Mouse (Mus musculus): ENCODE data around the gene Hspa8.
"Not testable (repeated sequence)": the region's sequence is repeated elsewhere in the genome, so short reads cannot be mapped to it uniquely, and the experiment has no call there.

Hspa8 gene

GRCm38 (mm10) chr9:40784374-40784967, 16.3 kb upstream of the Hspa8 start:
- DNase-seq (ENCODE audit: low spot score): no peak

- no peak for DNase-seq (ENCODE audit: low spot score)
Measured at GRCm38 (mm10) chr9:40785452-40785851, 15.3 kb upstream of the Hspa8 start.

- not testable (repeated sequence) for DNase-seq (ENCODE audit: low spot score)
Measured at GRCm38 (mm10) chr9:40786820-40787219, 14.0 kb upstream of the Hspa8 start.

GRCm38 (mm10) chr9:40791864-40792633, 8.7 kb upstream of the Hspa8 start:
- DNase-seq (ENCODE audit: low spot score): no peak

- DNase-seq (ENCODE audit: low spot score): no peak
Measured at GRCm38 (mm10) chr9:40793581-40793980, 7.2 kb upstream of the Hspa8 start.

GRCm38 (mm10) chr9:40794251-40794650, 6.5 kb upstream of the Hspa8 start:
- DNase-seq (ENCODE audit: low spot score): no peak

GRCm38 (mm10) chr9:40794926-40795325, 5.9 kb upstream of the Hspa8 start:
- no peak for DNase-seq (ENCODE audit: low spot score)

- no peak for DNase-seq (ENCODE audit: low spot score)
Measured at GRCm38 (mm10) chr9:40795562-40795961, 5.2 kb upstream of the Hspa8 start.

GRCm38 (mm10) chr9:40796054-40796453, 4.7 kb upstream of the Hspa8 start:
- DNase-seq (ENCODE audit: low spot score): no peak

GRCm38 (mm10) chr9:40798247-40798960, 2.4 kb upstream of the Hspa8 start:
- no peak for DNase-seq (ENCODE audit: low spot score)

- peak; percentile 11 for DNase-seq (ENCODE audit: low spot score)
Measured at GRCm38 (mm10) chr9:40799112-40799511, 1.7 kb upstream of the Hspa8 start.

- DNase-seq (ENCODE audit: low spot score): peak; percentile 79
Measured at GRCm38 (mm10) chr9:40799837-40800501, 815 bp upstream of the Hspa8 start.

GRCm38 (mm10) chr9:40801614-40802532, 1.1 kb downstream of the Hspa8 start:
- DNase-seq (ENCODE audit: low spot score): not testable (repeated sequence)

GRCm38 (mm10) chr9:40802533-40802875, 1.7 kb downstream of the Hspa8 start:
- not testable (repeated sequence) for DNase-seq (ENCODE audit: low spot score)

- not testable (repeated sequence) for DNase-seq (ENCODE audit: low spot score)
Measured at GRCm38 (mm10) chr9:40804576-40804975, 3.8 kb downstream of the Hspa8 start.

- peak; percentile 48 for DNase-seq (ENCODE audit: low spot score)
Measured at GRCm38 (mm10) chr9:40805263-40805662, 4.5 kb downstream of the Hspa8 start.

- DNase-seq (ENCODE audit: low spot score): peak; percentile 18
Measured at GRCm38 (mm10) chr9:40806440-40807288, 5.9 kb downstream of the Hspa8 start.

GRCm38 (mm10) chr9:40807289-40807920, 6.6 kb downstream of the Hspa8 start:
- DNase-seq (ENCODE audit: low spot score): no peak

- no peak for DNase-seq (ENCODE audit: low spot score)
Measured at GRCm38 (mm10) chr9:40808061-40808906, 7.5 kb downstream of the Hspa8 start.

Data from ovary, postnatal 36 days (tissue).